Mouse (Mus musculus): Measurements from ENCODE around the gene Irak2.

Gene Irak2

DNA sequence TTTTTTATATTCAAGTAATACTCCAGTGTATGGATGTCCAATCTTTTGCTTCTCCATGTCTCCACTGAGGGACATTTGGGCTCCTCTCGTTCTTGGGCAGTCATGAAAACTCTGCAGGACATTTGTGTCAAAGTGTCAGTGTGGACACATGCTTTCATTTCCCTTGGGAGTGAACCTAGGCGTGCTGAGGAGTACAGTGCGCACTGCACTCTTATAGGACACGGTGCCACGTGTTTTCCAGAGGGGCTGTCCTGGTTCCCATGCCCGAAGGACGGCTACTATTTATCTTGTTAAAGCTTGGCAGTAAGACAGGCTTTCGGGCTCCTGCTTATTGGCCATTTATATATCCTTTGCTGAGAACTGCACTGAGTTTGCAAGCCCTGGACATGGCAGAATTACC lies 4.3 kb downstream of the Irak2 start:
- DNase-seq, result no peak

DNA sequence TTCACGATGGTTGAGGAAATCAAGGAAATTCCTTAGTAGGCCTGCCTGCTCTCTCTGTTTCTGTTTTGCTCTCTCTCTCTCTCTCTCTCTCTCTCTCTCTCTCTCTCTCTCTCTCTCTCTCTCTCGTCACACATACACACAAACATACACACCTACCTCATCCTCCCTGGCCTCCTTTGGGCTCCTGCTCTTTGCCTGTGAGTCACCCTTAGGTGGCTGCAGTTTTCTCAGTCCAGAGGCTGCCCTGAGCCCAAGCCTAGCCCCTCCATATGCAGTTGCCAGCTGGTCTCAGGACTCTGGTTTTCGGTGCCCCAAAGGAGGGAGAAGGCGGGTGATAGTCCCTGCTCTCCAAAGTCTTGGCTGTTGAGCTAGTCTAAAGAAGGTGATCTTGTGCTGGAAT lies 4.8 kb downstream of the Irak2 start:
- DNase-seq, result no peak

DNA sequence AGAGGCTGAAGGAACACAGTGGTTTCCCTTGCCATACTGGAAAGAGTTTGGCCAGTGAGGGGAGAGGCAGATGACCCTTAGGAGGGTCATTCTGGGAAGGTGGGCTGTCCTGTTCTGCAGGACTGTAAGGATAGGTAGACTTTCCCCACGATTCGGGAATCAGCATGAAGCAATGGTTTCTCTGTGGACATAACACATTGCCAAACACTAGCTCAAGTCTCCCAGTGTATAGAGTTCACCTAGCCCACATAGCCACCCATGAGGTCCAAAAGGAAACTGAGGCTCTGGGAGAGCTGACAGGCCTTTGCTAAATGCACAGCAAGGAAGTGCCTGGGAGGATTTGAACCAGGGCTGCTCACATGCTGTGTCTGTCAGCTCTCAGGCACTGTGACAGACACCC lies 5.7 kb downstream of the Irak2 start:
- DNase-seq, result no peak

DNA sequence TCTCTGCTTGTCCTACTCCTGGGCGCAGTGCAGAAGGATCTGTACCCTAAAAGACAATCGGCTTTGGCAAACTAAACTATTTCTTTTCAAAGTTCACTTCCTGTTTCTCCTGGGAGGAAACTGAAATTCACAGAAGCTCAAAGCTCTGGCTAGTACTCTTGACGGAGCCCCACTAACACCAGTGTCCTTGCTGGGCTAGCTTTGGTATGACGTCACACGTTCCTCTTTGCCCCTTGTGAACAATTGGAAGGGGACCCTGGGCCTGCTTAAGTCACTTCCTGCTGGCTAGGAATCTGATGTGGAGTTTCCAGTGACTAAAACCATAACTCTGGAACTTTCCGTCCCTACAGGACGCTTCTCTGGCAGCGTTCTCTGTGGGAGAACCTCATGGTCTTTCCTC lies 6.5 kb downstream of the Irak2 start:
- DNase-seq, result peak; percentile 85

DNA sequence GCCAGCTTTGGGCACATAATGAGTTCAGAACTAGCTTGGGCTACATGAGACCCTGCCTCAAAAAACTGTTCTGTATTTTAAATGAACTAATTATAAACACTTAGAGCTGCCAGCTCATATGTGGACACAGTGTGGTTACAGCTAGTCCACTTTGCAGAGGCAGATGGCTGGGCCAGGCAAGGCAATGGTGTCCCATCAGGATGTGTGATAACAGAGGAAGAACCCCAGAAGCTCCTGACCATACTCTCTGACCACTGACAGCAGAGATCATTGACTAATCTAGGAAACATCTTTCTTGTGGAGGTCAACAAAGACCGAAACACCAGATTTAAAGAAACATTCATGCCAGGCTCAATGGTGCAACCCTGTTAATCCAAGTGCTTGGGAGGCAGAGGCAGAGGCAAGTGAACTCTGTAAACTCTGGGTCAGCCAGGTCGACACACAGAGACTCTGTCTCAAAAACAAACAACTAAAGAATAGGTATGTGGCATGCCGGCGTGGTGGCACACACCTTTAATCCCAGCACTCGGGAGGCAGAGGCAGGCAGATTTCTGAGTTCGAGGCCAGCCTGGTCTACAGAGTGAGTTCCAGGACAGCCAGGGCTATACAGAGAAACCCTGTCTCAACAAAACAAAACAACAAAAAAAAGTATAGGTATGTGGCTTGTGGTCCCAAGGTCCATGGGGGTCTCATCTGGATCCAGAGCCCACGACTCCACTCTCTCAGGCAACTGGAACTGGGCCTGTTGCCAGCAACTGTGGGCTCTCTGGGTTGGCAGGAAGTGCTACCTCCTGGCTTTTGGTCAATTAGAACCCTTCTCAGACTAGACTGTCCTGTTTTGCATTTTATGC lies 11.3 kb downstream of the Irak2 start:
- no peak for DNase-seq

DNA sequence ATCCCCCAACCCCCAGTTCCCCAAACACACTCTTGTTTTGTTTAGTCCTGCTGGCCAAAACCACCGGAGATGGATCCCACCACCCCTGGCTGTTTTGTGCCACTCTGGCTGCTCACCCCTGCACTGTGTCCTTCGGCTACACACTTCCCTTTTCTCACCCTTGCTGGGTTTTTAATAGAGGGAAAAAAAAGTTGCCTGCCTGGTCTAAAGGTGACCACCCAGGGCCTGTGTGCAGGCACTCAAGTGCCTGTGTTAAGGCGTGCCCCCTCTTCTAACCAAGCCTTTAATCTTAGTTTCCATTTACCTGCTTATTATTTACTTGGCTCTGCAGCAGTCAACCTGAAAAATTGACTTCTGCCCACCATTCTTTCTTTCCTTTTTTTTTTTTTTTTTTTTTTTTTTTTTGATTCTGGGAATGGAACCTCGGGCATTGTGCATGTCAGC lies 12.0 kb downstream of the Irak2 start:
- DNase-seq, result no peak

DNA sequence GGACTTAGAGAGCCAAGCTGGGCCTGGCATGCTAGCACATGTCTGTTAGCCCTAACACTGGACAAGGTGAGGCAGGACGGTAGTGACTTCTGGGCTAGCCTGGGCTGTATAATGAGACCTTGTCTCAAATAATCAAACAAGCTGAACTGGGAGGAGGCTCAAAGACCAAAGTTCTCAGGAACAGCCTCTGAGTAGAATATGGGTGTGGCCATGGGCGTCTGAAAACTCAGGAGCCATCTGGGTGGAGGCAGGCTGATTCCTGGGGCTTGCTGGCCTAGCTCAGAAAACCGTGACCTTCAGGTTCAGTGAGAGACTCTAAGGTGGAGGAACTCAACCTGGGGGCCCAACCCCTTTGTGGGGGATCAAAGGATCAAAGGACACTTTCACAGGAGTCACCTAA lies 13.4 kb downstream of the Irak2 start:
- no peak for DNase-seq

DNA sequence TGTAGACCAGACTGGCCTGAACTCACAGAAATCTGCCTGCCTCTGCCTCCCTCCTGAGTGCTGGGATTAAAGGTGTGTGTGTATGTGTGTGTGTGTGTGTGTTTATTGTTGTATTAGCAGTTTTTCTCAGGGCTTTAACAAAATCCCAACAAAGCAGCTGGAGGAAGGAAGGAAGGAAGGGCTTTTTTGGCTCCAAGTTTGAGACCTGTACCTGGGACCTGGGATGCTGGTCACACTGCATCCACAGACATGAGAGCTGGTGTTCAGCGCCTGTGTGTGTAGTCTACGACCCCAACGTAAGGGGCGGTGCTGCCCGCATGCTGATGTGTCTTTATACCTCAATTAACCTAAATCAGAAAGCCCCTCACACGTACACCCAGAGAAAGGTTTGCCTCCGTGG lies 15.3 kb downstream of the Irak2 start:
- no peak for DNase-seq

DNA sequence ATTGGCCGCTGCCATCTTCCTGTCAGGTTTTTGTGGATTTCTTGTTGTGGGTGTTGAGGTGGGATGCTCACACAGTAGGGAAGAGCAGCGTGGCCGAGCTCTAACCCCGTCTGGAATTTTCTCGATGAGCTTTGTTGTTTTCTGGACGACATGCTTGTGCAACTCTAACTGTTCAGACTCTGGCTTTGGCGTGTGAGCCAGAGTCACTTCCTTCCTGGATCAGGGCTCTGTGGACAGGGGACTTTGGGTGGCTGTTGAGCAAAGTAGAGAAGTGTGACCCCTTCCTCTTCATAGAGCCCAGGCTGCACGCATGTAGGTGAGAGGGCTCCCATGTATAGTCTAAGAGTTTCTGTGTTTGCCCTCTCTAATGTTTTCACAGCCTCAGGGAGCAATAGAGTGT lies 15.8 kb downstream of the Irak2 start:
- peak; percentile 58 for DNase-seq

DNA sequence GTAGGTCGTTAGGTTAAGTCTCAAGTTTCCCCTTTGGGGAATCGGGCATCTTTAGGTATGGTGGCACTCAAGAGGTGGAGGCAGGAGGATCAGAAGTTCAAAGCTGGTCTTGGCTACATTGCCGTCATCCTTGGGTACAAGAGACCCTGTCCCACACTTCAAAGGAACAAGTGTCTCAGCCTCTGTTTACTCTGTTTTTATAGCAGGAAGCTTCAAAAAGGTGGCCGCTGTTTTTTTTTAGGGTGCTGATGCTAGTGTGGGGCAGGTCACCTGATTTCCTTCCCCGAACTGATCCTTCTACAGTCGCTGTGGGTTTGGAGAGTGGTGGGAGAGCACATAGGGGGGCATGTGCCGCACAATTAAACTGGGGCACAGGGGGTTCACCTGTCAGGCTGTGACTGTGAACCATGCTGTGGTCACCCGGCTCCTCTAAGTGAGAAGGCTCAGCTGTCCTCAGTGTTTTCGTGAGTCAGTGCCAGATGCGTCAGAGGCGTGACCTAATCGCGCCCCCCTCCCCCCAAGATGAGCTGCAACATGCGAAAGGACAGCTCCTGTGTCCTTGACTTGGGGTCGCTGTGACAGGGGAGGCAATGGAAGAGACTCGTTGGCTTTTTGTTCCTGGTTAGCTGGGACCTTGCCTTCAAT lies 16.6 kb downstream of the Irak2 start:
- peak; percentile 57 for DNase-seq

DNA sequence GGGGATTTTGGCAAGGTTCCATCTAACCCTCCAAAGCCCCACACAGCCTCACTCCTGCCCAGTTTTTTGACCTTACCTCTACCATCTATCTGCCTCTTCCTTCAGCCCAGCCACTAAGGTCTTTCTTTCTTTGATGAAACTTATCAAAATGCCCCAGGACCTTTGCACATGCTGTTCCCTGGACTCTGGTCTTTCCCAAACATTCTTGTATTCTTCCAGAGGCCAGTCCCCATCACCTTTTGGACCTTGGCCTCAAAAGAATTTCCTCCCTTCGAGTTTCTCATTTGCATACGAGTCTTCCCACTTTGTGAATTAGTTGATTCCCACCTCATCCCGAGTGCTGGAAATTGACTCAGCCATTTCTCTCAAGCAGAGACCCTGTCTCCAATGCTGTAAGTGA lies 17.2 kb downstream of the Irak2 start:
- DNase-seq, result no peak

DNA sequence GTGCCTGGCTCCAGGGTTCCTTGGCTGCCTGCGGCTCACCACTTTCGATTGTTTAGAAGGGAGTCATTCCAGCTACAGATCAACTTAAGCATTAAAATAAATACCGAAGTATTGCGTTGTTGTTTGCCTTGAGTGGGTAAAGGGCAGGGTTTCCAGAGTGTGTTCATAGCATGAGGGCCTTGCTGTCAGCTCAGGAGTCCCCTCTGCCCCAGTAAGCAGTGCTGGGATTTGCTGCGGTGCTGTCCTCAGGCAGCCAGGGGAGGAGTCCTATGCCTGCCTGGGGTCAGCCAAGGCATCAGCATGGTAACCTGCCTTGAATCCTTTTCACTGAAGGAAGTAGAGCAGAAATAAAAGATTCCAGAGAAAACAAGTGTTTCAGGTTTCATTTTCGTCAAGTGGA lies 18.6 kb downstream of the Irak2 start:
- DNase-seq, result peak; percentile 78

DNA sequence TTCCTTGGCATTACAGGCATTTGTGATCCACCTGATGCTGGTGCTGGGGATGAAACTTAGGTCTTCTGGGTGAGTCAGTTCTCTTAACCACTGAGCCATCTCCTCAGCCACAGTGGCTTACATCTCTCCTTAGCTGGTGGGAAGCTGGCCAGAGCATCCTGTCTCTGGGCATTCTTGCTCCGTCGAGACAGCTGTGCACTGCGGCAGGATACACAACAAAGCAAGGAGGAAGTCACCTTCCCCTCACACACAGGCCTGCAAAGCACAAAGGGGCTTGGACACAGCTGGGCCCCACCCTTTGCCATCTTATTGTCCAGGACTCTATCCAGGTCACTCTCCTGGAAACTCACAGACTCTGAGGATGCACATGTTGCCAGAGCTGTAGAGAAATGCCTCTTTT lies 20.0 kb downstream of the Irak2 start:
- DNase-seq, result no peak

DNA sequence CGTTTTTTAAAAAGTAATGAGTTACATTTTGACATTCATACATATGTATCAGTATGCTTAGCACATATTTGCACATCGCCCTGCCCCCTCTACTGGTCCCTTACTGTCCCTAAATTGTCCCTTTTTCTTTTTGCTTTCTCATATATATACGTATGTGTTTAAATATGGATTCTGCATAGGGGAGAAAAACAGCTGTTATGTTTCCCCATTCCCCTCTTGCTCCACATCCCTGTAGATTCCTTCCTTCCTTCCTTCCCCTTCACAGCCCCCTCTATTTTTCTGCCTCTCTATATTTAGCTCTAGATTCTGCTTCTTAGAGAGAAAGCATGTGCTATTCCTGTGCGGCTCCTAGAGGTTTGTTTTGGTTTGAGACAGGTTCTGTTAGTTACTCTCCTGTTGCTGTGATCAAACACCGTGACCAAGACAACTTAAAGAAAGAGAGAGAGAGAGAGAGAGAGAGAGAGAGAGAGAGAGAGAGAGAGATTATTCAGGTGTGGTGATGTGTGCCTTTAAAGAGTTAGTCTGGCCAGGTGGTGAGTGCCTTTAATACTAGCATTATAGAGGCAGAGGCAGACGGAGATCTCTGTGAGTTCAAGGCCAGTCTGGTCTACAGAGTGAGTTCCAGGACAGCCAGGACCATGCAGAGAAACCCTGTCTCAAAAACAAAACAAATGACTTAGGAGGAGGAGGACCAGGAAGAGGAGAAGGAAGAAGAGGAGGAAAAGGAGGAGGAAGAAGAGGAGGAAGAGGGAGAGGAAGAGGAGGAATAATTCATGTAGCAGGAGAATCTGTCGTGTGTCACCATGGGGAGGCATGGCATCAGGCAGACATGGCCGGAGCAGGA lies 21.6 kb downstream of the Irak2 start:
- DNase-seq, result no peak

DNA sequence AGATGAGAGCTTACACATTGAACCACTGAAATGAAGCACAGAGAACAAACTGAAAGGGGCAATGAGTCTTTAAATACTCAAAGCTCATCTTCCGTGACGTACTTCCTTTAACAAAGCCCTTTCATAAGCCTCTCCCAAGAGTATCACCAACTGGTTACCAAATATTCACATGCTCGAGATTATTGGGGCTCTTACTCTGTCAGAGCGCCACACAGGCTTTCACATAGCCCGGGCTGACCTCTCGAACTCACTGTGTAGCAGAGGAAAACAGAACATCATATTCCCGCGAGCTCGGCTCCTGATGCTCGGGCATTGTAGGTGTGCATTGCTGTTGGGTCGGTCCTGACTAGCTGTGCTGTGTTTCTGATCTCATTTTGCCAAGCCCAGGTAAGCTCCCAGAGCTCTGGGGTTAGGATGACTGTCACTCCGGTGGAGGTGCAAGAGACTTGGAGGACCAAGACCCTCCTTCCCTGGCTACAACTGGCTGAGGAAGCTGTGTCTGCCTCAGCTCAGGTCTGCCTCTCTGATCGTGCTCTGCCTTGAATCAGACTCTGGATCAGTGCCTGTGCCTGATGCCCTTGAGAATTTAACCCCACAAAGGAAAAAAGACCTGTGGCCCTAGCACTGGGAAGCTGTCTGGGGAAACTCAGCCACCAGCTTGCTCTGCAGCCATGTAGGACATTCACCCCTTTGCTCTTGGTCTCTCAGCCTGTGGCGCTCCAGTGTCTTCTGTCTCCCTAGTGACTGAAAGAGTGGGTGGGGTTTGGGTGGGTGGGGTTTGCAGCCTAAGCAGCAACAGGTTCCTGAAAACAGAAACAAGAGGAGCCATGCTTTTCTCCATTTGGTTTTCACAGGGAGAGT lies 22.5 kb downstream of the Irak2 start:
- no peak for DNase-seq

DNA sequence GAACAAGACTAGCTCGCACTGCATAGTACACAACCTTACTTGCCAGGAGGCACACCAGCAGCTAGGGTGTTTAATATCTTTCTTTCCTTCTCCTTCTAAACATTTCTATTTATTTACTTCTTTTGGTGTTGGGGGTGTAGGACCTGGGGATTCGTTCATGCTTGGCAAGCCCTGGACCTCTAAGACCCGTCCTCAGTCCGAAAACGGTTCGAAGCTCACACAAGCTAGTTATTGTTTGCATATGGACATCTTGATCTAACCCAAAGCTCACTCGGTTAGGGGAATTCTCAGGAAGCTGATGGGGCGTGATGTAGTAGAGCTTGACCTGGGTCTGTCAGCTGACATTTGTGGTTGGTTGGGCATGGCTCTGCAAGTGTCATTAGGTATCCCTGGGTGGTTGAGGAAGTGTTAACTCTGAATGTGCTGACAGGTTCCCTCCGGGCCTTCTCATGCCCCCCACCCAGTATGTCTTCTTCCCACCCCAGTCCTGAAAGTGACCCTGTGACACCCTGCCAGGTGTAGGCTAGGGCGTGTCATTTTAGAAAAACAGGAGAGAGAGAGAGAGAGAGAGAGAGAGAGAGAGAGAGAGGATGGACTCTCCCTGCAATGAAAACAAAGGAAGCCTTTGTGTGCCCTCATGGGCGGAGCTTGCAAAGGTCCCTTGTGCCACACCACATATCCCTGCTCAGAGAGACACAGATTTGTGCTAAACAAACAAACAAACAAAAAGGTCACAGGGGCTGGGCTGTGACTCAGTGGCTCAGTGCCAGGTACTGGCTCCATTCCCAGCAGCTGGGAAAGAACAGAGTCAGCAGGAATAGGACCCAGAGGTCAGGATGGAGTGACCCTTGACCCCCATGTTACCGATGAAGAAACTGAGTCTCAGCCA lies 23.3 kb downstream of the Irak2 start:
- DNase-seq, result peak; percentile 73

DNA sequence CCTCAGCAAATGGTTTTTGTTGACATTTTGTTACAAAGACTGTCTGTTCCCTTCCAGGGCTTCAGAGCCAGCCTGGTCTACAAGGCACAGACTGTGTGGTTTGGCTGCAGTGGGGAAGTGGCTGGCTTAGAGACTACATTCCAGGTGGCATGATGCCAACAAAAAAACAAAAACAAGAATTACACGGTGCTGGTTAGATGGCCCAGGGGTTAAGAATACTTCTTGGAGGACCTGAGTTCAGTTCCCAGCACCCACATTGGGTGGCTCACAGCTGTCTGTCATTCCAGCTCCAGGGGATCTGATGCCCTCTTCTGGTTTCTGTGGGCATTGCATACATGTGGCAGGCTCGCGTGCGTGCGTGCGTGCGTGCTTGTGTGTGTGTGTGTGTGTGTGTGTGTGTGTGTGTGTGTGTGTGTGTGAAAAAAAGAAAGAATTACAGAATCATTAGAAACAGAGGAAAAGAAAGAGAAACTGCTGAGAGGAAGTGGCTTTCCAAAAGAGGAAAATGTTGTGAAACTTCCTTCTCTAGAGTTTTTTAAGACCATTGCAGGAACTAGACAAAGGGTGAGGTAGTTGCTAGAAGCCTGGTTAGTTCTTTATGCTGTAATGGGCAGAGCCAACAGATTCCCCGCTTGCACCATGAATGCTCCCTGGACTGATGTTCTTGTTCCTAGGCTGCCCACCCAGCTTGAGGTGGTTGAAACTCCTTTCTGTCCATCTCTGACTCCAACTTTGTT lies 24.9 kb downstream of the Irak2 start:
- no peak for DNase-seq

DNA sequence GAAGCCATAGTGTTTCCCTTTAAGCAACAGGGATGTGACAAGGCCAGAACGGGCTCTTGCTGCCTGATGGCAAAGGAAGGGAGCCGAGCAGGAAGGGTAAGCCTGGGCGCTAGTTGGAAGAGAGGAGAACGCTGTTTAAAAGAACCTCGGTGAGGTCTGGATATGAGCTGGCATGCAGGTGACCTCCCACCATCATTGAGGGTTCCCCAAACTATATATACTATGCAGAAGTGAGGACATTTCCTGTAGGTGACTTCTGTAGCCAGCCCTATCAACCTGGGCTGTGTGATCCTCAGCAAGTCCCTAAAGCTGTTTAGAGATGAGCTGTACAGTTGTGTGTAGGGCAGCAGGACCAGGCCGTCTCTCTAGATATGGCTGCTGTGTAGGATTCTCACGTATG lies 26.0 kb downstream of the Irak2 start:
- DNase-seq, result no peak

DNA sequence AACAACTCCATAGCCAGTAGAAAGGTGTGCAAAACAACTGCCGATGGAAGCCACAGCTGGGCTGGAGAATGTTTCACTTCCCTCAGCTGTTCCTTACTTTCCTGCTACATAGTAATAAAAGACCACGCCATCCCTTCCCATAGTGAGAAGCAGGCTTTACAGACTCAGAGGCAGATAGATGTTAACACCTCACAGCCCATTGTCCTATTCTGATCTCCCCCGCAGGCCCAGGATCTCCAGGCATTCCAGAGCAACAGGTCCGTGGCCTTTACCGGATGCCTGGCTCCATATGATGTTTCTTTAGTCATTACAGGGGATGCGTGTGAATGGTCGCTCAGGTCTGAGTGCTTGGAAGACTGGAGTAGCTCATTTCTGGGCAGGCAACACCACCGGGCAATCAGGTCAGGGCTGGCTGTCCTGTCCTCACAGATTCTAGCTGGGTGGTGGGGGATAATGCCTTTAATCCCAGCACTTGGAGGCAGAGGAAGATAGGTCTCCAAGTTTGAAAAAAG lies 29.4 kb downstream of the Irak2 start:
- DNase-seq, result no peak
